Mouse (Mus musculus): Measurements from ENCODE around the gene Ech1. TPM values are rescaled to one million over a fixed set of nuclear protein-coding genes. Genes with fewer than 3 reads are reported as not detected.
"Not testable (repeated sequence)": the region's sequence is repeated elsewhere in the genome, so short reads cannot be mapped to it uniquely, and the experiment has no call there.

The Ech1 gene
- polyA plus RNA-seq, 1 experiment from 2014 or later, result 72.0 TPM

GRCm38 (mm10) chr7:28850642-28851041 lies 25.6 kb downstream of the Ech1 start:
- H3K4me3 ChIP-seq, result no peak overlapping the region
- DNase-seq (ENCODE audit: extremely low spot score, low spot score), result no peak
- no peaks in the 10 kb centered on the region for H3K27me3 ChIP-seq (ENCODE audit: poor library complexity, severe bottlenecking)
- peaks cover 5% of the 10 kb centered on the region; the same call in 1 of the 2 replicates for H3K4me1 ChIP-seq
- no peak overlapping the region for H3K27ac ChIP-seq
- peaks cover 9% of the 10 kb centered on the region for H3K9me3 ChIP-seq
- 86% methylated on average over 4 of the region's 4 CpGs for WGBS
- no peaks in the 10 kb centered on the region for H3K36me3 ChIP-seq (replicated peaks)

GRCm38 (mm10) chr7:28859953-28860352 lies 34.9 kb downstream of the Ech1 start:
- Histone ChIP-seq H3K4me1 (peaks cover 17% of the 10 kb centered on the region), H3K4me3 (no peak overlapping the region), H3K27ac (no peak overlapping the region), H3K9me3 (peaks cover 13% of the 10 kb centered on the region; the same call in 1 of the 2 replicates), H3K36me3 (replicated peaks) (no peaks in the 10 kb centered on the region), H3K27me3 (ENCODE audit: poor library complexity, severe bottlenecking) (0 out of 2 replicates have a peak, but pooled peaks cover 10% of the 10 kb centered on the region)
- WGBS, result 97% methylated on average over 2 of the region's 2 CpGs
- no peak for DNase-seq (ENCODE audit: extremely low spot score, low spot score)

GRCm38 (mm10) chr7:28860898-28861297 lies 35.9 kb downstream of the Ech1 start:
- WGBS, result 84% methylated on average over 6 of the region's 6 CpGs
- Histone ChIP-seq H3K4me1 (peaks cover 22% of the 10 kb centered on the region), H3K27ac (no peak overlapping the region), H3K4me3 (no peak overlapping the region), H3K9me3 (peaks cover 13% of the 10 kb centered on the region; the same call in 1 of the 2 replicates), H3K36me3 (replicated peaks) (no peaks in the 10 kb centered on the region), H3K27me3 (ENCODE audit: poor library complexity, severe bottlenecking) (peaks cover 10% of the 10 kb centered on the region; the same call in 1 of the 2 replicates)
- no peak for DNase-seq (ENCODE audit: extremely low spot score, low spot score)

GRCm38 (mm10) chr7:28862817-28863499 lies 37.9 kb downstream of the Ech1 start:
- Histone ChIP-seq H3K4me1 (peaks cover 32% of the 10 kb centered on the region), H3K27ac (no peak overlapping the region), H3K36me3 (replicated peaks) (no peaks in the 10 kb centered on the region), H3K27me3 (ENCODE audit: poor library complexity, severe bottlenecking) (peaks cover 10% of the 10 kb centered on the region; the same call in 1 of the 2 replicates), H3K4me3 (no peak overlapping the region), H3K9me3 (peaks cover 13% of the 10 kb centered on the region; the same call in 1 of the 2 replicates)
- no peak for DNase-seq (ENCODE audit: extremely low spot score, low spot score)
- 82% methylated on average over 15 of the region's 15 CpGs for WGBS

- DNase-seq (ENCODE audit: extremely low spot score, low spot score), result no peak
- Histone ChIP-seq H3K27me3 (ENCODE audit: poor library complexity, severe bottlenecking) (peaks cover 10% of the 10 kb centered on the region; the same call in 1 of the 2 replicates), H3K9me3 (peaks cover 11% of the 10 kb centered on the region; the same call in 1 of the 2 replicates), H3K27ac (peak within 1 kb of the TSS; percentile 40), H3K4me1 (peaks cover 32% of the 10 kb centered on the region), H3K4me3 (no peak within 1 kb of the TSS; the same call in 1 of the 2 replicates), H3K36me3 (replicated peaks) (no peaks in the 10 kb centered on the region)
- WGBS, result 94% methylated on average over 6 of the region's 6 CpGs
Observed at GRCm38 (mm10) chr7:28863540-28863939, 38.5 kb downstream of the Ech1 start, which contains the start of gene Lgals7. Gene Lgals7 (plus strand): TSS chr7:28863853.

- Histone ChIP-seq H3K27ac (peak overlapping the region; percentile 40), H3K27me3 (ENCODE audit: poor library complexity, severe bottlenecking) (peaks cover 10% of the 10 kb centered on the region; the same call in 1 of the 2 replicates), H3K4me3 (no peak overlapping the region; the same call in 1 of the 2 replicates), H3K9me3 (peaks cover 6% of the 10 kb centered on the region; the same call in 1 of the 2 replicates), H3K4me1 (peaks cover 32% of the 10 kb centered on the region), H3K36me3 (replicated peaks) (no peaks in the 10 kb centered on the region)
- 52% methylated on average over 9 of the region's 9 CpGs for WGBS
- DNase-seq (ENCODE audit: extremely low spot score, low spot score), result no peak
Observed at GRCm38 (mm10) chr7:28864288-28864750, 39.3 kb downstream of the Ech1 start.

GRCm38 (mm10) chr7:28865481-28866300 lies 40.7 kb downstream of the Ech1 start:
- peak; percentile 67 for DNase-seq (ENCODE audit: extremely low spot score, low spot score)
- H3K9me3 ChIP-seq, result peaks cover 4% of the 10 kb centered on the region; the same call in 1 of the 2 replicates
- no peaks in the 10 kb centered on the region for H3K36me3 ChIP-seq (replicated peaks)
- WGBS, result 49% methylated on average over 33 of the region's 33 CpGs
- H3K27me3 ChIP-seq (ENCODE audit: poor library complexity, severe bottlenecking), result peaks cover 10% of the 10 kb centered on the region; the same call in 1 of the 2 replicates
- peaks cover 32% of the 10 kb centered on the region for H3K4me1 ChIP-seq
- peak overlapping the region; percentile 68 for H3K27ac ChIP-seq
- peak overlapping the region; percentile 40 for H3K4me3 ChIP-seq

GRCm38 (mm10) chr7:28866769-28867507 lies 41.9 kb downstream of the Ech1 start:
- WGBS, result 91% methylated on average over 28 of the region's 28 CpGs

GRCm38 (mm10) chr7:28867508-28868340 lies 42.7 kb downstream of the Ech1 start:
- H3K4me3 ChIP-seq, result peak overlapping the region; percentile 20
- peaks cover 10% of the 10 kb centered on the region; the same call in 1 of the 2 replicates for H3K27me3 ChIP-seq (ENCODE audit: poor library complexity, severe bottlenecking)
- not testable (repeated sequence) for H3K36me3 ChIP-seq (replicated peaks); H3K9me3 ChIP-seq
- peak; percentile 71 for DNase-seq (ENCODE audit: extremely low spot score, low spot score)
- peaks cover 32% of the 10 kb centered on the region for H3K4me1 ChIP-seq
- H3K27ac ChIP-seq, result peak overlapping the region; percentile 51; the same call in 1 of the 2 replicates
- WGBS, result 32% methylated on average over 23 of the region's 23 CpGs

More at GRCm38 (mm10) chr7:28866769-28867507, 41.9 kb downstream of the Ech1 start:
- no peak for DNase-seq (ENCODE audit: extremely low spot score, low spot score)
- Histone ChIP-seq H3K27ac (peak overlapping the region; percentile 51; the same call in 1 of the 2 replicates), H3K4me3 (peak overlapping the region; percentile 20; the same call in 1 of the 2 replicates), H3K4me1 (peaks cover 32% of the 10 kb centered on the region), H3K36me3 (replicated peaks) (no peaks in the 10 kb centered on the region), H3K27me3 (ENCODE audit: poor library complexity, severe bottlenecking) (peaks cover 10% of the 10 kb centered on the region; the same call in 1 of the 2 replicates), H3K9me3 (no peaks in the 10 kb centered on the region)

GRCm38 (mm10) chr7:28870901-28871664 lies 46.1 kb downstream of the Ech1 start:
- H3K4me3 ChIP-seq, result no peak overlapping the region
- H3K4me1 ChIP-seq, result peaks cover 8% of the 10 kb centered on the region
- DNase-seq (ENCODE audit: extremely low spot score, low spot score), result no peak
- H3K9me3 ChIP-seq, result no peaks in the 10 kb centered on the region
- H3K27ac ChIP-seq, result no peak overlapping the region
- 87% methylated on average over 24 of the region's 24 CpGs for WGBS
- no peaks in the 10 kb centered on the region for H3K27me3 ChIP-seq (ENCODE audit: poor library complexity, severe bottlenecking)
- no peaks in the 10 kb centered on the region for H3K36me3 ChIP-seq (replicated peaks)

GRCm38 (mm10) chr7:28874565-28874964 lies 49.5 kb downstream of the Ech1 start:
- DNase-seq (ENCODE audit: extremely low spot score, low spot score), result no peak
- Histone ChIP-seq H3K27me3 (ENCODE audit: poor library complexity, severe bottlenecking) (no peaks in the 10 kb centered on the region), H3K4me3 (no peak overlapping the region), H3K36me3 (replicated peaks) (no peaks in the 10 kb centered on the region), H3K4me1 (no peaks in the 10 kb centered on the region), H3K9me3 (no peaks in the 10 kb centered on the region), H3K27ac (no peak overlapping the region)
- WGBS, result 78% methylated on average over 2 of the region's 2 CpGs
